ENCODE assay signal across 14 mouse cellular contexts in the genomic region with DNA sequence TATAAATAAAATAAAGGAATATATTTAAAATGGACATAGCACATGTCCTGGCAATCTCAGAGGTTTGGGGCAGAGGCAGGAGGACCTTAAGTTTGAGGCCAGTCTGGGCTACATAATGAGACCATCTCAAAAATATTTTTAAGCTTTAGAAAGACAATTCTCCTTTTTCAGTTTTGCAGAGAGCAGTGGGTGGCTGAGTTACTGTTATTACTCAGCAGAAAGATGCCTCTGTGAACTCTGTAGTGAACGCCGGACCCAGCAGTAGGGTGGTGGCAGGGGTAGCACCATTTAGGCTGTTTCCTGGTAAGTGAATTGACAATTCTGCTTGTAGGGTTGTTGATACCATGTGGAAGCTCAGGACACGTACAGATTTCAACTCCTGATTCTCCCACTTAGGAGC.
"Had no signal": no experiment of that assay in that cellular context is flagged by ENCODE, and none has a peak within 500 bp of the region (broad histone marks: within the 10 kb centered on the region; RNA-seq: fewer than 3 reads in every experiment).

No protein-coding gene starts in this region.

- H3K4me2 ChIP-seq: lung, embryonic 14.5 days; midbrain, embryonic 12.5 days; midbrain, embryonic 15.5 days; neural tube, embryonic 12.5 days; stomach, embryonic 15.5 days had no signal

- H3K27ac ChIP-seq: midbrain, embryonic 10.5 days; midbrain, embryonic 12.5 days; midbrain, embryonic 15.5 days; neural tube, embryonic 12.5 days; stomach, embryonic 15.5 days; stomach, postnatal 0 days had no signal

- H3K9me3 ChIP-seq: midbrain, embryonic 12.5 days; midbrain, embryonic 15.5 days; stomach, embryonic 15.5 days had no signal

- H3K27me3 ChIP-seq: midbrain, embryonic 12.5 days; midbrain, embryonic 15.5 days; neural tube, embryonic 12.5 days; stomach, embryonic 15.5 days had no signal

- H3K9ac ChIP-seq: lung, embryonic 14.5 days; midbrain, embryonic 12.5 days; midbrain, embryonic 15.5 days; neural tube, embryonic 12.5 days; stomach, embryonic 15.5 days had no signal

- H3K4me1 ChIP-seq: midbrain, embryonic 10.5 days; midbrain, embryonic 12.5 days; midbrain, embryonic 15.5 days; neural tube, embryonic 12.5 days; stomach, embryonic 15.5 days had no signal

- H3K36me3 ChIP-seq: midbrain, embryonic 10.5 days; midbrain, embryonic 12.5 days; midbrain, embryonic 15.5 days; neural tube, embryonic 12.5 days; stomach, embryonic 15.5 days had no signal

- H3K4me3 ChIP-seq: midbrain, embryonic 10.5 days; midbrain, embryonic 12.5 days; midbrain, embryonic 15.5 days; neural tube, embryonic 12.5 days; stomach, embryonic 15.5 days had no signal

- DNase-seq: lung, adult 18-20 months; lung, embryonic 14.5 days; lung, postnatal 10 days; lung, postnatal 4 days; right cerebral cortex, postnatal 14 days; thymus, adult 2 months; thymus, postnatal 25 days; thymus, postnatal 4 days had no signal
